Mouse (Mus musculus): ENCODE measurements around the gene Ldhd. TPM values are rescaled to one million over a fixed set of nuclear protein-coding genes. Genes with fewer than 3 reads are reported as not detected.
A peak's percentile ranks its signal among the peaks of the same experiment; 100 is the strongest.

The Ldhd gene
- polyA plus RNA-seq, 1 experiment from 2014 or later = 1.1 TPM

- no peaks in the 10 kb centered on the region for H3K9me3 ChIP-seq (ENCODE audit: control insufficient read depth, low read length)
- WGBS = 77% methylated on average over 7 of the region's 7 CpGs
- no peak overlapping the region for H3K4me3 ChIP-seq (ENCODE audit: low read length)
- H3K4me2 ChIP-seq (ENCODE audit: low read depth, low read length) = no peak overlapping the region
- H3K36me3 ChIP-seq (ENCODE audit: control insufficient read depth, insufficient read depth, low read length) = no peaks in the 10 kb centered on the region
- peaks cover 42% of the 10 kb centered on the region for H3K4me1 ChIP-seq (replicated peaks; ENCODE audit: control insufficient read depth, insufficient read depth, low read length)
- no peak overlapping the region for H3K27ac ChIP-seq (ENCODE audit: low read length)
- ATAC-seq (ENCODE audit: low read depth) = no peak
- H3K9ac ChIP-seq (ENCODE audit: low read length) = no peak overlapping the region
- no peaks in the 10 kb centered on the region for H3K27me3 ChIP-seq (ENCODE audit: control insufficient read depth, insufficient read depth, low read depth, low read length)
These were observed 37.7 kb downstream of the Ldhd start for GRCm38 (mm10) chr8:111592390-111592910.

GRCm38 (mm10) chr8:111591176-111591575 is 39.0 kb downstream of the Ldhd start:
- Histone ChIP-seq H3K27me3 (ENCODE audit: control insufficient read depth, insufficient read depth, low read depth, low read length) (no peaks in the 10 kb centered on the region), H3K4me2 (ENCODE audit: low read depth, low read length) (no peak overlapping the region), H3K9me3 (ENCODE audit: control insufficient read depth, low read length) (no peaks in the 10 kb centered on the region), H3K4me3 (ENCODE audit: low read length) (no peak overlapping the region), H3K9ac (ENCODE audit: low read length) (no peak overlapping the region), H3K27ac (ENCODE audit: low read length) (no peak overlapping the region), H3K36me3 (ENCODE audit: control insufficient read depth, insufficient read depth, low read length) (no peaks in the 10 kb centered on the region), H3K4me1 (replicated peaks; ENCODE audit: control insufficient read depth, insufficient read depth, low read length) (peaks cover 29% of the 10 kb centered on the region)
- no peak for ATAC-seq (ENCODE audit: low read depth)

GRCm38 (mm10) chr8:111590214-111590613 is 40.0 kb downstream of the Ldhd start:
- Histone ChIP-seq H3K36me3 (ENCODE audit: control insufficient read depth, insufficient read depth, low read length) (no peaks in the 10 kb centered on the region), H3K4me1 (replicated peaks; ENCODE audit: control insufficient read depth, insufficient read depth, low read length) (peaks cover 19% of the 10 kb centered on the region), H3K4me3 (ENCODE audit: low read length) (no peak overlapping the region), H3K27me3 (ENCODE audit: control insufficient read depth, insufficient read depth, low read depth, low read length) (no peaks in the 10 kb centered on the region), H3K9ac (ENCODE audit: low read length) (no peak overlapping the region), H3K27ac (ENCODE audit: low read length) (no peak overlapping the region), H3K4me2 (ENCODE audit: low read depth, low read length) (no peak overlapping the region), H3K9me3 (ENCODE audit: control insufficient read depth, low read length) (no peaks in the 10 kb centered on the region)
- WGBS = 50% methylated on average over 3 of the region's 3 CpGs
- ATAC-seq (ENCODE audit: low read depth) = no peak

GRCm38 (mm10) chr8:111588336-111588735 is 41.8 kb downstream of the Ldhd start:
- no peak for ATAC-seq (ENCODE audit: low read depth)
- 92% methylated on average over 2 of the region's 2 CpGs for WGBS

GRCm38 (mm10) chr8:111587545-111588094 is 42.6 kb downstream of the Ldhd start:
- no peak for ATAC-seq (ENCODE audit: low read depth)
- Histone ChIP-seq H3K27ac (ENCODE audit: low read length) (no peak overlapping the region), H3K4me3 (ENCODE audit: low read length) (no peak overlapping the region), H3K27me3 (ENCODE audit: control insufficient read depth, insufficient read depth, low read depth, low read length) (no peaks in the 10 kb centered on the region), H3K36me3 (ENCODE audit: control insufficient read depth, insufficient read depth, low read length) (no peaks in the 10 kb centered on the region), H3K4me1 (replicated peaks; ENCODE audit: control insufficient read depth, insufficient read depth, low read length) (no peaks in the 10 kb centered on the region), H3K9me3 (ENCODE audit: control insufficient read depth, low read length) (no peaks in the 10 kb centered on the region), H3K4me2 (ENCODE audit: low read depth, low read length) (no peak overlapping the region), H3K9ac (ENCODE audit: low read length) (no peak overlapping the region)
- WGBS = 97% methylated on average over 1 of the region's 1 CpGs

More at GRCm38 (mm10) chr8:111588336-111588735, 41.8 kb downstream of the Ldhd start:
- Histone ChIP-seq H3K27me3 (ENCODE audit: control insufficient read depth, insufficient read depth, low read depth, low read length) (no peaks in the 10 kb centered on the region), H3K4me2 (ENCODE audit: low read depth, low read length) (no peak overlapping the region), H3K9me3 (ENCODE audit: control insufficient read depth, low read length) (no peaks in the 10 kb centered on the region), H3K9ac (ENCODE audit: low read length) (no peak overlapping the region), H3K4me3 (ENCODE audit: low read length) (no peak overlapping the region), H3K36me3 (ENCODE audit: control insufficient read depth, insufficient read depth, low read length) (no peaks in the 10 kb centered on the region), H3K27ac (ENCODE audit: low read length) (no peak overlapping the region), H3K4me1 (replicated peaks; ENCODE audit: control insufficient read depth, insufficient read depth, low read length) (peaks cover 2% of the 10 kb centered on the region)

- Histone ChIP-seq H3K27me3 (ENCODE audit: control insufficient read depth, insufficient read depth, low read depth, low read length) (no peaks in the 10 kb centered on the region), H3K4me2 (ENCODE audit: low read depth, low read length) (no peak overlapping the region), H3K9ac (ENCODE audit: low read length) (no peak overlapping the region), H3K9me3 (ENCODE audit: control insufficient read depth, low read length) (no peaks in the 10 kb centered on the region), H3K36me3 (ENCODE audit: control insufficient read depth, insufficient read depth, low read length) (no peaks in the 10 kb centered on the region), H3K4me3 (ENCODE audit: low read length) (no peak overlapping the region), H3K4me1 (replicated peaks; ENCODE audit: control insufficient read depth, insufficient read depth, low read length) (no peaks in the 10 kb centered on the region), H3K27ac (ENCODE audit: low read length) (peak overlapping the region; percentile 16; the same call in 1 of the 2 replicates)
- 79% methylated on average over 3 of the region's 3 CpGs for WGBS
- ATAC-seq (ENCODE audit: low read depth) = no peak
These were observed 45.2 kb downstream of the Ldhd start for GRCm38 (mm10) chr8:111584946-111585345.

GRCm38 (mm10) chr8:111582386-111582785 is 47.8 kb downstream of the Ldhd start:
- no peaks in the 10 kb centered on the region for H3K36me3 ChIP-seq (ENCODE audit: control insufficient read depth, insufficient read depth, low read length)
- ATAC-seq (ENCODE audit: low read depth) = no peak
- WGBS = 64% methylated on average over 3 of the region's 3 CpGs
- H3K9ac ChIP-seq (ENCODE audit: low read length) = no peak overlapping the region
- no peak overlapping the region; the same call in 1 of the 2 replicates for H3K27ac ChIP-seq (ENCODE audit: low read length)
- H3K4me1 ChIP-seq (replicated peaks; ENCODE audit: control insufficient read depth, insufficient read depth, low read length) = no peaks in the 10 kb centered on the region
- no peak overlapping the region for H3K4me2 ChIP-seq (ENCODE audit: low read depth, low read length)
- no peaks in the 10 kb centered on the region for H3K27me3 ChIP-seq (ENCODE audit: control insufficient read depth, insufficient read depth, low read depth, low read length)
- H3K4me3 ChIP-seq (ENCODE audit: low read length) = no peak overlapping the region
- no peaks in the 10 kb centered on the region for H3K9me3 ChIP-seq (ENCODE audit: control insufficient read depth, low read length)

GRCm38 (mm10) chr8:111580306-111580705 is 49.9 kb downstream of the Ldhd start:
- H3K4me2 ChIP-seq (ENCODE audit: low read depth, low read length) = no peak overlapping the region
- H3K27me3 ChIP-seq (ENCODE audit: control insufficient read depth, insufficient read depth, low read depth, low read length) = no peaks in the 10 kb centered on the region
- ATAC-seq (ENCODE audit: low read depth) = no peak
- no peaks in the 10 kb centered on the region for H3K9me3 ChIP-seq (ENCODE audit: control insufficient read depth, low read length)
- no peak overlapping the region for H3K27ac ChIP-seq (ENCODE audit: low read length)
- no peak overlapping the region for H3K9ac ChIP-seq (ENCODE audit: low read length)
- WGBS = 82% methylated on average over 3 of the region's 3 CpGs
- H3K4me1 ChIP-seq (replicated peaks; ENCODE audit: control insufficient read depth, insufficient read depth, low read length) = peaks cover 2% of the 10 kb centered on the region
- no peak overlapping the region for H3K4me3 ChIP-seq (ENCODE audit: low read length)
- no peaks in the 10 kb centered on the region for H3K36me3 ChIP-seq (ENCODE audit: control insufficient read depth, insufficient read depth, low read length)

GRCm38 (mm10) chr8:111579318-111579717 is 50.9 kb downstream of the Ldhd start:
- H3K4me1 ChIP-seq (replicated peaks; ENCODE audit: control insufficient read depth, insufficient read depth, low read length) = peaks cover 2% of the 10 kb centered on the region
- ATAC-seq (ENCODE audit: low read depth) = no peak
- no peak overlapping the region for H3K4me2 ChIP-seq (ENCODE audit: low read depth, low read length)
- H3K27ac ChIP-seq (ENCODE audit: low read length) = no peak overlapping the region
- no peaks in the 10 kb centered on the region for H3K36me3 ChIP-seq (ENCODE audit: control insufficient read depth, insufficient read depth, low read length)
- H3K27me3 ChIP-seq (ENCODE audit: control insufficient read depth, insufficient read depth, low read depth, low read length) = no peaks in the 10 kb centered on the region
- whole genome bisulfite sequencing = 97% methylated on average over 1 of the region's 1 CpGs
- H3K4me3 ChIP-seq (ENCODE audit: low read length) = no peak overlapping the region
- H3K9me3 ChIP-seq (ENCODE audit: control insufficient read depth, low read length) = no peaks in the 10 kb centered on the region
- no peak overlapping the region for H3K9ac ChIP-seq (ENCODE audit: low read length)
